ENCODE assay signal across 26 mouse cellular contexts in genomic region chr12:15993866-15994265, GRCm38 (mm10).
DNase-seq lines count a peak whose midpoint lies in the region; ATAC-seq and TF ChIP-seq lines count a peak whose summit lies in the region.
"Had no signal": no experiment of that assay in that cellular context is flagged by ENCODE, and none has a peak within 500 bp of the region (broad histone marks: within the 10 kb centered on the region; RNA-seq: fewer than 3 reads in every experiment).

No protein-coding gene starts in this region.

- DNase-seq in gastrocnemius, adult 18-20 months (ENCODE audit: low spot score) = peak; percentile 41
- no peak for DNase-seq in gastrocnemius, postnatal 10 days
- no peak for DNase-seq in kidney, adult 8-10 months
- DNase-seq in kidney, postnatal 0 days (ENCODE audit: low spot score) = peak; percentile 25
- DNase-seq in kidney, adult 9 months = no peak
- peak; percentile 84 for DNase-seq in skeletal muscle tissue, adult 2 months (ENCODE audit: low read depth, low spot score)
- DNase-seq: adrenal gland, adult 2 months; adrenal gland, postnatal 14 days; B cell, adult 2 months; cerebellum, adult 11 months; cerebellum, adult 2 months; cerebellum, adult 9-11 months; cerebellum, postnatal 25 days; forebrain, postnatal 0 days; gastrocnemius, postnatal 14 days; heart, adult 2 months had no signal

- no peaks in the 10 kb centered on the region for H3K36me3 ChIP-seq in kidney, embryonic 14.5 days (ENCODE audit: control insufficient read depth, insufficient read depth, low read length)
- H3K36me3 ChIP-seq in kidney, postnatal 0 days (ENCODE audit: insufficient read depth, low read length) = no peaks in the 10 kb centered on the region
- H3K36me3 ChIP-seq in midbrain, embryonic 13.5 days = no peaks in the 10 kb centered on the region
- H3K36me3 ChIP-seq: embryonic facial prominence, embryonic 12.5 days; embryonic facial prominence, embryonic 15.5 days; G1E; hindbrain, embryonic 12.5 days; hindbrain, embryonic 15.5 days had no signal

- no peak overlapping the region for H3K4me2 ChIP-seq in kidney, embryonic 14.5 days (replicated peaks; ENCODE audit: low read depth, low read length)
- H3K4me2 ChIP-seq in kidney, postnatal 0 days (ENCODE audit: low read length) = no peak overlapping the region
- no peak overlapping the region for H3K4me2 ChIP-seq in midbrain, embryonic 13.5 days (replicated peaks)
- H3K4me2 ChIP-seq: embryonic facial prominence, embryonic 12.5 days; embryonic facial prominence, embryonic 15.5 days; heart, embryonic 11.5 days; hindbrain, embryonic 12.5 days; hindbrain, embryonic 15.5 days had no signal

- ATAC-seq in kidney, embryonic 14.5 days (ENCODE audit: low FRiP score, low TSS enrichment) = peak; percentile 64; the same call in 1 of the 2 replicates
- no peak for ATAC-seq in kidney, postnatal 0 days (replicated peaks; ENCODE audit: low FRiP score, low read depth)
- ATAC-seq in midbrain, embryonic 13.5 days = no peak
- ATAC-seq: forebrain, embryonic 14.5 days; forebrain, postnatal 0 days had no signal

- H3K9me3 ChIP-seq in kidney, embryonic 14.5 days (ENCODE audit: control insufficient read depth, low read length) = no peaks in the 10 kb centered on the region
- no peaks in the 10 kb centered on the region for H3K9me3 ChIP-seq in kidney, postnatal 0 days (replicated peaks; ENCODE audit: low read length)
- no peaks in the 10 kb centered on the region for H3K9me3 ChIP-seq in midbrain, embryonic 13.5 days
- H3K9me3 ChIP-seq: embryonic facial prominence, embryonic 12.5 days; embryonic facial prominence, embryonic 15.5 days; G1E; hindbrain, embryonic 12.5 days; hindbrain, embryonic 15.5 days had no signal

- no peak overlapping the region for H3K4me3 ChIP-seq in kidney, embryonic 14.5 days (ENCODE audit: low read length)
- H3K4me3 ChIP-seq in kidney, postnatal 0 days (replicated peaks; ENCODE audit: low read depth, low read length) = no peak overlapping the region
- no peak overlapping the region for H3K4me3 ChIP-seq in midbrain, embryonic 13.5 days (replicated peaks)
- H3K4me3 ChIP-seq: embryonic facial prominence, embryonic 12.5 days; embryonic facial prominence, embryonic 15.5 days; heart, adult 2 months; hindbrain, embryonic 12.5 days; hindbrain, embryonic 15.5 days had no signal

- H3K27me3 ChIP-seq in kidney, embryonic 14.5 days (ENCODE audit: control insufficient read depth, insufficient read depth, low read length) = no peaks in the 10 kb centered on the region
- H3K27me3 ChIP-seq in kidney, postnatal 0 days (ENCODE audit: insufficient read depth, low read length) = no peaks in the 10 kb centered on the region
- H3K27me3 ChIP-seq in midbrain, embryonic 13.5 days = no peaks in the 10 kb centered on the region
- H3K27me3 ChIP-seq: CH12.LX; embryonic facial prominence, embryonic 12.5 days; embryonic facial prominence, embryonic 15.5 days; hindbrain, embryonic 12.5 days; hindbrain, embryonic 15.5 days had no signal

- H3K27ac ChIP-seq in kidney, embryonic 14.5 days (ENCODE audit: low read depth, low read length) = no peak overlapping the region
- H3K27ac ChIP-seq in kidney, postnatal 0 days = no peak overlapping the region
- H3K27ac ChIP-seq in midbrain, embryonic 13.5 days = no peak overlapping the region
- H3K27ac ChIP-seq: embryonic facial prominence, embryonic 12.5 days; embryonic facial prominence, embryonic 15.5 days; heart, adult 2 months; hindbrain, embryonic 12.5 days; hindbrain, embryonic 15.5 days had no signal

- H3K9ac ChIP-seq in kidney, embryonic 14.5 days (ENCODE audit: low read depth, low read length) = no peak overlapping the region
- H3K9ac ChIP-seq in kidney, postnatal 0 days (ENCODE audit: low read depth, low read length) = no peak overlapping the region
- H3K9ac ChIP-seq in midbrain, embryonic 13.5 days (replicated peaks) = no peak overlapping the region
- H3K9ac ChIP-seq: embryonic facial prominence, embryonic 12.5 days; embryonic facial prominence, embryonic 15.5 days; forebrain, postnatal 0 days; hindbrain, embryonic 12.5 days; hindbrain, embryonic 15.5 days had no signal

- 55% methylated on average over 3 of the region's 3 CpGs for WGBS in kidney, embryonic 14.5 days
- WGBS in kidney, postnatal 0 days = 48% methylated on average over 3 of the region's 3 CpGs
- 88% methylated on average over 3 of the region's 3 CpGs for WGBS in midbrain, embryonic 13.5 days

- TF ChIP-seq CTCF in kidney, postnatal 0 days (IDR thresholded peaks at IDR 0.05; ENCODE audit: low read depth) = no peak

- no peaks in the 10 kb centered on the region for H3K4me1 ChIP-seq in kidney, embryonic 14.5 days (ENCODE audit: control insufficient read depth, insufficient read depth, low read length)
- H3K4me1 ChIP-seq in kidney, postnatal 0 days (replicated peaks; ENCODE audit: insufficient read depth, low read length) = no peaks in the 10 kb centered on the region
- H3K4me1 ChIP-seq in midbrain, embryonic 13.5 days (replicated peaks) = no peaks in the 10 kb centered on the region
- H3K4me1 ChIP-seq: embryonic facial prominence, embryonic 12.5 days; embryonic facial prominence, embryonic 15.5 days; hindbrain, embryonic 12.5 days; hindbrain, embryonic 15.5 days had no signal

Comparison
In these comparisons a context has a peak if more than half of its experiments do, and no peak if none do; other contexts are left out.
1. DNase-seq: peak in gastrocnemius, adult 18-20 months (single experiment), kidney, postnatal 0 days (single experiment) and skeletal muscle tissue, adult 2 months (single experiment); none in gastrocnemius, postnatal 10 days (single experiment), kidney, adult 8-10 months (0 of 2) and kidney, adult 9 months (single experiment).